Mouse (Mus musculus): ENCODE data around the gene Ccnd3.

DNA sequence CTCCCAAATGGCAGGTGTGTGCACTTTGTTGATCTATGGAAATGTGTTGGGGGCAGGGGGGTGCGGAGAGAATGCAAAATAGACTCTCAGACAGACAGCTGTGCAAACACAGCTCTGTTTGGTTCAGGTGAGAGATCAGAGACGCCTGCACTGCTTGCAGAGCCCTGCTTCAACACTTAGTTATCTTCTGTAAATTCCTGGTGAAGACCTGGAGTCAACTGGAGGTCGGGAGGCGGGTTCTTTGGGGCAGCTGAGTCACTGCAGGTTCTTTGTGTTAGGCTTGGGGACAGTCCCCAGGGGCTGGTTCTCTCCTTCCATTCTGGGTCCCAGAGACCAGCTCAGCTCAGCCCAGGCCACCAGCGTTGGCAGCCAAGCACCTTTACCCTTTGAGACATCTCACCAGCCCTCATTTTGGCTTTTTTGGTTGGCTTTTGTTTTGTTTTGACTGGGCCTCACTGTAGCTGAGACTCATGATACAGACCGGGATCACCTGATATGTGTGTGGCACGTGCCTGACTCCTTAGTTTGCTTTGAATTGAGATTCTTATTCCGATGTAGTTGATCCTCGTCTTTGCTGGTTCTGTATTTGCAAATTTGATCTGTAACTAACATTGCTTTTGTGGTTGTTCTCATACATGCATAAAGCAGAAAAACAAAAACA, 42.0 kb upstream of the Ccnd3 start:
- TF ChIP-seq CTCF (IDR thresholded peaks at IDR 0.05; ENCODE audit: insufficient read depth, low read length) (no peak), POLR2A (IDR thresholded peaks at IDR 0.05; ENCODE audit: borderline replicate concordance, extremely low read depth, low read depth, low read length) (no peak)
